Mouse (Mus musculus) layer of hippocampus, postnatal 25 days (tissue): Measurements from ENCODE around the gene Sdccag8. TPM values are rescaled to one million over a fixed set of nuclear protein-coding genes. Genes with fewer than 3 reads are reported as not detected.

ENCODE experiments used
- DNase-seq, 2 experiments: peaks; one replicate each; pipeline ENCODE4 v3.0.0; 2022; ENCODE audit warnings: mixed read lengths in 2 of 2, low spot score in 1 of 2; ENCODE audit errors: extremely low spot score in 1 of 2
- microRNA-seq, 2 experiments: library from miRNA; unstranded; fragments of <30 nt; microRNA quantifications; one replicate each; pipeline ENCODE4 v1.2.0; 2021
- total RNA-seq, 2 experiments: library from RNA; stranded (reverse); gene quantifications; 2 replicates each; pipeline ENCODE4 v1.2.3; 2021

The Sdccag8 gene
- total RNA-seq, 2 experiments from 2014 or later, result 11.8 to 17.0 TPM

- no peak for DNase-seq
These were observed 223.9 kb downstream of the Sdccag8 start for GRCm38 (mm10) chr1:177038383-177038782.

GRCm38 (mm10) chr1:177039093-177039674 lies 224.7 kb downstream of the Sdccag8 start:
- no peak for DNase-seq

GRCm38 (mm10) chr1:177040058-177040457 lies 225.6 kb downstream of the Sdccag8 start:
- DNase-seq, result no peak

- no peak for DNase-seq
These were observed 231.4 kb downstream of the Sdccag8 start for GRCm38 (mm10) chr1:177045885-177046284.

- no peak for DNase-seq
These were observed 232.5 kb downstream of the Sdccag8 start for GRCm38 (mm10) chr1:177046963-177047362.

GRCm38 (mm10) chr1:177048773-177049172 lies 234.3 kb downstream of the Sdccag8 start:
- DNase-seq, result no peak

GRCm38 (mm10) chr1:177051366-177051963 lies 237.0 kb downstream of the Sdccag8 start:
- no peak for DNase-seq

GRCm38 (mm10) chr1:177054891-177055290 lies 240.4 kb downstream of the Sdccag8 start:
- no peak for DNase-seq

GRCm38 (mm10) chr1:177061761-177062160 lies 247.3 kb downstream of the Sdccag8 start:
- no peak for DNase-seq

GRCm38 (mm10) chr1:177065732-177066131 lies 251.3 kb downstream of the Sdccag8 start:
- no peak for DNase-seq

- DNase-seq, result no peak
These were observed 252.7 kb downstream of the Sdccag8 start for GRCm38 (mm10) chr1:177067123-177067646.

GRCm38 (mm10) chr1:177069161-177069560 lies 254.7 kb downstream of the Sdccag8 start:
- DNase-seq, result no peak

Small RNA genes within 50 kb of the gene (microRNA-seq; reads per million reads assigned to microRNA genes)
- gene Gm25993 (0 reads per million in 2 experiments), gene Mir350 (240 to 322 reads per million in 2 experiments)

Other genes with a start within 250 kb of the Sdccag8 start
- gene Cep170, start 593 bp upstream of the Sdccag8 start, total RNA-seq, result 100 to 1,000 TPM in 1 of 2 experiments, 10 to 100 TPM in 1; 90.9 to 121 TPM